Mouse (Mus musculus) liver, adult 2 months (tissue): ENCODE measurements at regions not wholly inside any gene's neighbourhood (a gene's known extent, or its start where the extent isn't known, plus 50 kb on each side); places are given as distances from the start of the nearest gene placed in this dataset.
A peak's percentile ranks its signal among the peaks of the same experiment; 100 is the strongest.

Experiments
- DNase-seq: peaks from one replicate; pipeline ENCODE4 v3.0.0-alpha.2; 2011; ENCODE audit warnings: low read depth, low spot score; ENCODE audit errors: extremely low read depth
- H3K27ac ChIP-seq: fragments of 200-500 bp; replicated peaks from 2 replicates; pipeline ENCODE4 v1.5.1; 2012; ENCODE audit warnings: low read depth, mild to moderate bottlenecking, control low read depth, inconsistent platforms, low read length; ENCODE audit not compliant: insufficient read depth
- H3K27me3 ChIP-seq: fragments of 200-500 bp; 2 replicates; pipeline ENCODE4 v1.6.1; 2012; ENCODE audit warnings: mild to moderate bottlenecking, moderate library complexity, low read length, inconsistent platforms; ENCODE audit not compliant: control insufficient read depth, insufficient read depth
- H3K36me3 ChIP-seq: fragments of 200-500 bp; 2 replicates; pipeline ENCODE4 v1.6.1; 2012; ENCODE audit warnings: low read length, inconsistent platforms; ENCODE audit not compliant: control insufficient read depth, insufficient read depth
- H3K4me1 ChIP-seq: fragments of 200-500 bp; 2 replicates; pipeline ENCODE4 v1.6.1; 2011; ENCODE audit warnings: low read length; ENCODE audit not compliant: control insufficient read depth, insufficient read depth
- H3K4me3 ChIP-seq: fragments of 200-500 bp; 2 replicates; pipeline ENCODE4 v1.5.1; 2011; ENCODE audit warnings: low read depth, mild to moderate bottlenecking, control low read depth, low read length, moderate library complexity; ENCODE audit not compliant: insufficient read depth
- H3K79me2 ChIP-seq: fragments of 200-500 bp; 2 replicates; pipeline ENCODE4 v1.6.1; 2012; ENCODE audit warnings: inconsistent platforms, mild to moderate bottlenecking, low read length, moderate library complexity; ENCODE audit not compliant: control insufficient read depth, insufficient read depth
- H3K9ac ChIP-seq: fragments of 200-500 bp; 2 replicates; pipeline ENCODE4 v1.6.1; 2012; ENCODE audit warnings: low read depth, mild to moderate bottlenecking, control low read depth, inconsistent platforms, low read length
- CTCF ChIP-seq: fragments of 200-500 bp; IDR thresholded peaks from 2 replicates; pipeline ENCODE4 v1.5.1; 2011; ENCODE audit warnings: low read depth, low read length, control low read depth
- POLR2A ChIP-seq: fragments of 200-500 bp; IDR thresholded peaks from 2 replicates; pipeline ENCODE4 v1.6.1; 2011; ENCODE audit warnings: low read length, control low read depth; ENCODE audit not compliant: insufficient read depth; ENCODE audit errors: extremely low read depth
- WGBS: fragments of 180-500 bp; shearing (Covaris S2); methylation state at CpG from one replicate; pipeline ENCODE4 v1.1.7; 2018; 5-methylcytosine and 5-hydroxymethylcytosine counted together

DNA sequence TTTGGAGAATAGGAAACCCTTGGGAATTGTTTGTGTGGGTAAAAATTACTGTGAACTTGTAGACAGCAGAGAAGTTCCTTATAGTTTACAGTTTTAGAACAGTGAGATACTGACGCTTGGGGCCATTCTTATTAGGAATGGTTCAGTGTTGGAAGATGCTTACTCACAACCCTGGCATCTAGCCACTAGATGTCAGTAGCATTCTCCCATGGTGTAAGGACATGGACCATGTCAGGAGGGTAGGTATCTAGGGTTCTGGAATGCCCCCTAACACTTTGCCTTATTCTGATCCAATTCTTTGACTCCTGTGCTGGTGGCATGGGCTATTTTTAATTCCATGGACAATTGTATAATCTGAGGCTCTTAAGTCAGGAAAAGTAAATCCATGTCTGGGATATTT, 185.3 kb upstream of the Ccn2 start:
- Histone ChIP-seq H3K9ac (no peak overlapping the region), H3K79me2 (no peaks in the 10 kb centered on the region), H3K4me1 (no peaks in the 10 kb centered on the region), H3K36me3 (no peaks in the 10 kb centered on the region), H3K4me3 (no peak overlapping the region), H3K27ac (no peak overlapping the region), H3K27me3 (no peaks in the 10 kb centered on the region)
- 45% methylated on average over 1 of the region's 1 CpGs for WGBS
- no peak for TF ChIP-seq POLR2A
- peak; percentile 59 for TF ChIP-seq CTCF
- DNase-seq, result peak; percentile 58

DNA sequence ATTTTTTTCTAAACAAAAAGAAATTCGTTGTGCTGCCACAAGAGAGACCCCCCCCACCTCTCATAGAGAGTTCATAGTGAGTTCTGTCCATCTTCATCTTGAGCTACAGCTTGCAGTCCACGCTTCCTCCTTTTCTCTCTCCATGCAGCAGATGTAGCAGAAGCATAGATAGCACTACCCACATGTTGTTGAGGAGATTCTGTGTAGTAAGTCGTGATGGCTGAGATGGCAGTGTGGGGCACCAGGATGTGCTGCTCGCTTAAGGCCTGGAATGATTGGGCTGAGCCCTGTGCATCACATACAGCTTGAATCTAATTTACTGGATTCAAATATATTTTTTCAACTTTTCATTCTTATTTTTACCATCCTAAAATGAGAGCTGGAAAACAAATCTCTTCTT, 184.4 kb upstream of the Ccn2 start:
- no peak overlapping the region for H3K9ac ChIP-seq
- no peak overlapping the region for H3K4me3 ChIP-seq
- H3K27me3 ChIP-seq, result no peaks in the 10 kb centered on the region
- TF ChIP-seq CTCF (no peak), POLR2A (no peak)
- no peaks in the 10 kb centered on the region for H3K79me2 ChIP-seq
- no peak overlapping the region for H3K27ac ChIP-seq
- WGBS, result 86% methylated on average over 4 of the region's 4 CpGs
- no peak for DNase-seq
- H3K4me1 ChIP-seq, result no peaks in the 10 kb centered on the region
- no peaks in the 10 kb centered on the region for H3K36me3 ChIP-seq

DNA sequence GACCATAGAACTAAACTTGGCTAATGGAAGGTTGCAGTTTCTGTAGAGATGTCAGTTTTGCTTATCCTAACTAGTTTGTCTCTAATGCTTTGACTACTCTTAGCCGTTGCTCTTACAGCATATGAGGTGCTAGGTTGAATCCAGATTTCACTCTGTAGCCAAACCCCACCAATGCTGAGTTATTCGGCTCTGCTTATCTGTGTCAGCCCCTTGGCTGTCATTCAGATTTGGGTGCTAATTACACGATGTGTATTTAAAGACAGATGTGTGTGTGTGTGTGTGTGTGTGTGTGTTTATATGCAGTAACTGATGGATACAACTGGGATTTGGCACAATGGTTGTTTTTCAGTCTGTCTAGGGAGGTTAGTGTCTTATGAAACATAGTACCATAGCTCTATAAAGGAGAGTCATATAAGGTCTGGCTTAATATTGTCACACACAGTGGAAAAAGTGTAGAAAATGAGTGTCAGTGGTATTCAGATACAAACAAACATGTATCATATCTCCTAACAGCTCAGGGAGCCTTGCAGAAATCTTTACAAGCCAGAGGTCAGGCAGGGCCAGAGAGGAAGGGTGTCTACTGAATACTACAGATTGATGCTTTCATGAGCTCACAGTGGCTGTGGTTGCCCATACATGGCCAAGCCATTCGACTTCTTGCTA, 172.6 kb upstream of the Ccn2 start:
- Histone ChIP-seq H3K27me3 (no peaks in the 10 kb centered on the region), H3K4me3 (no peak overlapping the region), H3K4me1 (no peaks in the 10 kb centered on the region), H3K27ac (no peak overlapping the region), H3K9ac (no peak overlapping the region), H3K36me3 (no peaks in the 10 kb centered on the region), H3K79me2 (no peaks in the 10 kb centered on the region)
- DNase-seq, result no peak
- TF ChIP-seq POLR2A (no peak), CTCF (no peak)
- WGBS, result 68% methylated on average over 4 of the region's 4 CpGs

DNA sequence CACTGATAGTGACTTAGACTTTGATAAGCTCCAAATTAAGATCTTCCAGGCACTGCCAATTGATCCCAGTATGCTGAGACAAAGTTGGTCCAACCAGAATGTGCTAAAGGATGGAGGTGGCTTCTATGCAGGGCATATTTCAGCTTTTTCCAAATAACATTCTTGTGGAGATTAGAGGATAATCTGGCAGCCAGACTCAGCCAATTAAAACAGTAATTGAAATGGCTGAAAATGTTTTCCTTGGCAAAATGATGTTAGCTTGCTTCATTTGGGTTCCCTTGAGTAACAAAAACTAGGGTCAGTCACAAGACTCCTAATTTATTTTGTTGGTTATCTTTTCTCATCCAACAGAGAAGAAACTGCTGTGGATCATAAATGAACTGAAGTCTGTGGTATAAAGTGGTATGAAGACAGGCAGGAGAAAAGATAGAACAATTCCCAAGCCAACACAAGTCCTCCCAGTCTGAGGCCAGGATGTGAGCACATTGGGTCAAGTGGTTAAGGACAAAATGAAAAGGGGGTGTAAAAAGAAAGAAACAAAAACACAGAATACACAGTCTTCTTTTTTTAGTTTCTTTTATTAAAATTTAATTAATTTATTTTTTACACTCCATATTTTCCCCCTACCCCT, 161.4 kb upstream of the Ccn2 start:
- Histone ChIP-seq H3K9ac (no peak overlapping the region), H3K79me2 (no peaks in the 10 kb centered on the region), H3K4me1 (no peaks in the 10 kb centered on the region), H3K27ac (no peak overlapping the region), H3K36me3 (no peaks in the 10 kb centered on the region), H3K4me3 (no peak overlapping the region), H3K27me3 (no peaks in the 10 kb centered on the region)
- no peak for TF ChIP-seq POLR2A
- TF ChIP-seq CTCF, result no peak
- peak; percentile 25 for DNase-seq

DNA sequence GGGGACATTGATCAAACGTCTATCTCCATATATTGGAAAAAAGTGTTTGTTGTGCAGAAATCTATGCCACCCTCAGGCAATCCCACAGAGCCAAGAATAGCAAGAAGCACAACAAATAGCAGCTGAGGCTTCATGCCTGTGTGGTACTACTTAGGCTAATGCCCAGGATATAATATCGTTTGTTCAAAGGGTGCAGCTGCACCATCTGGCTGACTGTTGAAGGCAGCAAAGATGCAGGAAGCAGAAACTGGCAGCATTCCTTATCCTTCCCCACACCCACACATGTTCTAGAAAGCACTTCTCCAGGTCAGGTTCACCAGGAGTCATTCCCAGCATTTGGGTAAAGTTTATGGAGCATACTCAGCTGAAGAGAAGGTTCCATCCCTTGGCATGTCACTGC, 158.1 kb upstream of the Ccn2 start:
- H3K27ac ChIP-seq, result no peak overlapping the region
- no peak for DNase-seq
- H3K4me1 ChIP-seq, result no peaks in the 10 kb centered on the region
- no peaks in the 10 kb centered on the region for H3K79me2 ChIP-seq
- H3K36me3 ChIP-seq, result no peaks in the 10 kb centered on the region
- H3K4me3 ChIP-seq, result no peak overlapping the region
- TF ChIP-seq POLR2A (no peak), CTCF (no peak)
- H3K9ac ChIP-seq, result no peak overlapping the region
- 79% methylated on average over 2 of the region's 2 CpGs for WGBS
- H3K27me3 ChIP-seq, result no peaks in the 10 kb centered on the region

DNA sequence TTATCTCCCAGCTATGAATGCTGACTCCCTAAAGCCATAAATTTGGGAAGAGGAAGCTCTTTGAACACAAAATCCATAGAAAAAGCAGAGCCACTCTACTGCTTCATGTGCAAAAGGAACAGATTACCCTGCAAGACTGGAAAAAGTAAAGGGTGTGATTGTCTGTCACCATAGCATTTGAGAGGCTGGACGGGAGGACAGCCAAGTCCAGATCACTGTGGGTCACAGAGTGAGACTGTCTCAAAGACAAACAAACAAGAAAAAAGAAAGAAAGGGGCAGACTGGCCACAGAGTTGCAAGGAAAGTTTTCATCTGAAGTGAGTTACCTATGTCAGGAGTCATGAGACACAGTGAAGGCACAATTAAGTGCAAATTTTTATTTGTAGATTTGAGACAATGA, 150.7 kb upstream of the Ccn2 start:
- no peak overlapping the region for H3K9ac ChIP-seq
- TF ChIP-seq CTCF (no peak), POLR2A (no peak)
- H3K27me3 ChIP-seq, result no peaks in the 10 kb centered on the region
- WGBS, result 42% methylated on average over 1 of the region's 1 CpGs
- no peaks in the 10 kb centered on the region for H3K36me3 ChIP-seq
- H3K4me3 ChIP-seq, result no peak overlapping the region
- H3K4me1 ChIP-seq, result no peaks in the 10 kb centered on the region
- DNase-seq, result peak; percentile 23
- no peak overlapping the region for H3K27ac ChIP-seq
- H3K79me2 ChIP-seq, result no peaks in the 10 kb centered on the region
